Mouse (Mus musculus) spleen, embryonic (tissue): Measurements from ENCODE around the gene Tmem108.

Experiments
- CTCF ChIA-PET: fragments of 350-600 bp; sonication (Branson Sonifier 250); formaldehyde crosslinking; loops from one replicate; lab custom pipeline; 2022; lab: Charles Lee

Gene Tmem108

GRCm38 (mm10) chr9:103594423-103595189, 167.0 kb downstream of the Tmem108 start:
- CTCF ChIA-PET = no interaction called here

- CTCF ChIA-PET = interaction anchor here (0.7 kb wide), 1 partner anchor 170 kb away, joined by 4 read pairs; no protein-coding TSS in a partner anchor
Measured at GRCm38 (mm10) chr9:103593079-103593478, 168.6 kb downstream of the Tmem108 start.

GRCm38 (mm10) chr9:103591962-103592361, 169.7 kb downstream of the Tmem108 start:
- CTCF ChIA-PET = no interaction called here

GRCm38 (mm10) chr9:103590801-103591200, 170.8 kb downstream of the Tmem108 start:
- CTCF ChIA-PET = interaction anchor here (0.6 kb wide), 1 partner anchor 227 kb away, joined by 3 read pairs; no protein-coding TSS in a partner anchor

GRCm38 (mm10) chr9:103584865-103585264, 176.8 kb downstream of the Tmem108 start:
- CTCF ChIA-PET = no interaction called here

- CTCF ChIA-PET = no interaction called here
Measured at GRCm38 (mm10) chr9:103582249-103582961, 179.2 kb downstream of the Tmem108 start.

GRCm38 (mm10) chr9:103580621-103581020, 181.0 kb downstream of the Tmem108 start:
- CTCF ChIA-PET = no interaction called here

- CTCF ChIA-PET = no interaction called here
Measured at GRCm38 (mm10) chr9:103580186-103580585, 181.5 kb downstream of the Tmem108 start.

GRCm38 (mm10) chr9:103579411-103580026, 182.1 kb downstream of the Tmem108 start:
- CTCF ChIA-PET = no interaction called here

- CTCF ChIA-PET = interaction anchor here (0.5 kb wide), 1 partner anchor 9 kb away, joined by 11 read pairs; no protein-coding TSS in a partner anchor
Measured at GRCm38 (mm10) chr9:103577731-103578130, 183.9 kb downstream of the Tmem108 start.

- CTCF ChIA-PET = no interaction called here
Measured at GRCm38 (mm10) chr9:103577181-103577580, 184.5 kb downstream of the Tmem108 start.

- CTCF ChIA-PET = no interaction called here
Measured at GRCm38 (mm10) chr9:103575901-103576300, 185.7 kb downstream of the Tmem108 start.

- CTCF ChIA-PET = no interaction called here
Measured at GRCm38 (mm10) chr9:103573994-103574750, 187.5 kb downstream of the Tmem108 start.

- CTCF ChIA-PET = no interaction called here
Measured at GRCm38 (mm10) chr9:103570158-103570741, 191.4 kb downstream of the Tmem108 start.

GRCm38 (mm10) chr9:103568983-103569382, 192.7 kb downstream of the Tmem108 start:
- CTCF ChIA-PET = interaction anchor here (0.7 kb wide), 1 partner anchor 9 kb away, joined by 11 read pairs; no protein-coding TSS in a partner anchor

GRCm38 (mm10) chr9:103565186-103565585, 196.5 kb downstream of the Tmem108 start:
- CTCF ChIA-PET = no interaction called here

- CTCF ChIA-PET = interaction anchor here (0.8 kb wide), 1 partner anchor 50 kb away, joined by 3 read pairs; no protein-coding TSS in a partner anchor
Measured at GRCm38 (mm10) chr9:103563864-103564610, 197.6 kb downstream of the Tmem108 start.

GRCm38 (mm10) chr9:103562063-103562462, 199.6 kb downstream of the Tmem108 start:
- CTCF ChIA-PET = no interaction called here

- CTCF ChIA-PET = no interaction called here
Measured at GRCm38 (mm10) chr9:103558741-103559140, 202.9 kb downstream of the Tmem108 start.

- CTCF ChIA-PET = no interaction called here
Measured at GRCm38 (mm10) chr9:103558240-103558639, 203.4 kb downstream of the Tmem108 start.
